Mouse (Mus musculus) E14TG2a.4 (cell line): ENCODE data around the gene Hhipl2.
"Not testable (repeated sequence)": the region's sequence is repeated elsewhere in the genome, so short reads cannot be mapped to it uniquely, and the experiment has no call there.

Source experiments
- H3K27me3 ChIP-seq: 2 replicates; pipeline ENCODE4 v1.6.1; 2014; ENCODE audit warnings: low read length, control low read depth; ENCODE audit not compliant: insufficient read depth
- H3K36me3 ChIP-seq: 2 replicates; pipeline ENCODE4 v1.6.1; 2014; ENCODE audit warnings: low read length, control low read depth; ENCODE audit not compliant: insufficient read depth
- H3K4me1 ChIP-seq: replicated peaks from 2 replicates; pipeline ENCODE4 v1.6.1; 2014; ENCODE audit warnings: low read depth, low read length, control low read depth
- H3K4me3 ChIP-seq: replicated peaks from 2 replicates; pipeline ENCODE4 v1.5.1; 2014; ENCODE audit warnings: mild to moderate bottlenecking, low read length
- H3K9me3 ChIP-seq: 2 replicates; pipeline ENCODE4 v1.6.1; 2014; ENCODE audit warnings: low read length, control low read depth
- CTCF ChIP-seq: conservative IDR thresholded peaks from 2 replicates; pipeline ENCODE4 v1.5.1; 2014; ENCODE audit warnings: low read length
- NANOG ChIP-seq: IDR thresholded peaks from 2 replicates; pipeline ENCODE4 v1.6.1; 2014; ENCODE audit warnings: borderline replicate concordance, low read length, mixed read lengths
- POU5F1 ChIP-seq: IDR thresholded peaks from 2 replicates; pipeline ENCODE4 v1.6.1; 2014; ENCODE audit warnings: low read length, borderline replicate concordance

Hhipl2 gene

DNA sequence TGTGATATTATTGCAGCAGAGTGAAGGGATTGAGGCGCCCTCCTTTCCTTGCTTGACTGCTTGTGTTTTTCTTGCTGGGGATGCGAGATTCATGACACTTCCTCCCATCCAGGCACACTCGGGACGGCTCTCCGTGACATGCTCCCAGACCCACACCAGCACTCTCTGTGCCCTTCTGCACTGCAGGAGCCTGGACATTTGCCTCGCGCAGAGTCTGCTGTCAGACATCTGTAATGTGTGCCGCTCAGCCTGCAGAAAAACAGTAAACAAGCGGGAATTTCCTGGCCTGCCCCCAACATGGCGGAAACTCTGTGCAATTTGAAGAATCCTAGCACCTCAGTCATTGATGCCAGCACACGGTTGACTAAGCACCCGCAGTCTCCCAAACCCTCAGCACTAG, at the start of gene Hhipl2:
Hhipl2 (plus strand) TSS at position 343 of the 400 bp plus-strand sequence.
- TF ChIP-seq POU5F1 (no peak), CTCF (no peak)
- H3K4me1 ChIP-seq: peaks cover 6% of the 10 kb centered on the region; the same call in 1 of the 2 replicates
- no peaks in the 10 kb centered on the region for H3K9me3 ChIP-seq
- no peaks in the 10 kb centered on the region; the same call in 1 of the 2 replicates for H3K27me3 ChIP-seq
- H3K36me3 ChIP-seq: peaks cover 3% of the 10 kb centered on the region; the same call in 1 of the 2 replicates
- H3K4me3 ChIP-seq: peak within 1 kb of the TSS; percentile 46

DNA sequence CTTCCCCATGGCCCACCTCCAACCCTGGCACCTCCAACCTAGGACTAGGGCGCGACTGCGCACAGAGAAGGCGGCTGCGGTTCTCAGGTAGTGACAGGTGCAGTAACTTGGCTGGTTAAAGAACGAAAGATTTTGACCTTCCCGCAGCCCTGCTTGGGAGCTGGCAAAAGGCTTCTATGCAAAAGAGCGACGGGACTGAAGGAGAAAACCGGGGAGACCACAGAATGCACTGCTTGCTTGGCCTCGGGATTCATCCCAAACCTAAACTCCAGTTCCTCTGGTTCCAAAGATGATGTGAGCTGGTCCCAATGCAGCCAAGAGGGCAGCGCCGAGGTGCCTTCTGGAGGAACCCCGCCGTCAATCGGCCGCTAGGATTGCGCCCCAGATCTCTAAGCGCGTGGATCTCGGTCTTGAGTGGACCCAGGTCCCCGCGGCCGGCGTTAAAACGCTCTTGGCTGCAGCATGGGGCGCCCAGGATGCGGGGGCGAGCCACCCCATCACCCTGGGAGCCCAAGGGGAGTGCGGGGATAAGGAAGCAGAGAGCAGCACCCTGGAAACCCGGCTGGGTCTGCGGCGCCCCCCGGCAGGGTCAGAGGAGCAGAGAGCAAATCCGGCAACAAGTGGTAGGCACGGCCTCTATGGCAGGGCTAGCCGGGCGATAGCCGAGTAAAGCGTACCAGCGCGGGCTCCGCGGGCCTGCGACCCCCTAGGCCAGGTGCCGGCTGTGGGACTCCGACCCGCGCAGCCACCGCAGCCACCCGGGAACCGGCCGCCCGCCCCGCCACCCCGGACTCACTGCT, 49.2 kb upstream of the Hhipl2 start:
- TF ChIP-seq NANOG: no peak
- no peak for TF ChIP-seq POU5F1
- no peak for TF ChIP-seq CTCF
- no peaks in the 10 kb centered on the region for H3K9me3 ChIP-seq
- H3K36me3 ChIP-seq: peaks cover 16% of the 10 kb centered on the region
- peaks cover 16% of the 10 kb centered on the region for H3K27me3 ChIP-seq
- peak overlapping the region; percentile 92 for H3K4me3 ChIP-seq
- peaks cover 14% of the 10 kb centered on the region for H3K4me1 ChIP-seq

DNA sequence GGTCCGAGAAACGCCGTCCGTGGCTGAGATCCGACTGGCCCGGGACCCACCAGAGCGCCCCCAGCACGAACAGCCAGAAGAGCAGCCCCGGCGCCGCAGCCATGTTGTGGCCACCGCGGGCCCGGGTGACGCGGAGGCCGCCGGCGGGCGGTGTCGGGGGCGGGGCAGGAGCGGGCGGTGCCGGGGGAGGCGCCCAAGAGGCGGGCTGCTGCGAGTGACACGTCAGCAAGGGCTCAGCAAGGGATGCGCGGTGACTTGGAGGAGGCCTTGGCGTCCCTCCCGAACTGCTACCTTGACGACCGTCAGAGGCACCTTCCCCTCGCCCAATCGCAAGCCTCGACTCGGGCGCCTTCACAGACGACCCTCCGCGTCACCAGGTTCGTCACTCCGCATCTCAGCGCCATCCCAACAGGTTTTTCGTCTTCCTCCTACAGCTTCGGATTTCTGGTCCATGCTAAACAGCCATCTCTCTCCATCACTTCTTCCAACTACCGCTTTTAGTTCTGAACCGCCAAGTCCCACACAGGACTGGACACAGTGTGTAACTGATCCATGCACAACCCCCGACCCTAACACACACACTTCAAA, 48.5 kb upstream of the Hhipl2 start, which contains the start of gene Mia3:
Mia3 (minus strand) TSS at position 127 of the 588 bp plus-strand sequence.
- TF ChIP-seq POU5F1 (no peak), NANOG (no peak), CTCF (no peak)
- H3K9me3 ChIP-seq: peaks cover 1% of the 10 kb centered on the region; the same call in 1 of the 2 replicates
- H3K4me3 ChIP-seq: peak within 1 kb of the TSS; percentile 92
- peaks cover 16% of the 10 kb centered on the region for H3K27me3 ChIP-seq
- H3K4me1 ChIP-seq: peaks cover 14% of the 10 kb centered on the region
- peaks cover 9% of the 10 kb centered on the region for H3K36me3 ChIP-seq

DNA sequence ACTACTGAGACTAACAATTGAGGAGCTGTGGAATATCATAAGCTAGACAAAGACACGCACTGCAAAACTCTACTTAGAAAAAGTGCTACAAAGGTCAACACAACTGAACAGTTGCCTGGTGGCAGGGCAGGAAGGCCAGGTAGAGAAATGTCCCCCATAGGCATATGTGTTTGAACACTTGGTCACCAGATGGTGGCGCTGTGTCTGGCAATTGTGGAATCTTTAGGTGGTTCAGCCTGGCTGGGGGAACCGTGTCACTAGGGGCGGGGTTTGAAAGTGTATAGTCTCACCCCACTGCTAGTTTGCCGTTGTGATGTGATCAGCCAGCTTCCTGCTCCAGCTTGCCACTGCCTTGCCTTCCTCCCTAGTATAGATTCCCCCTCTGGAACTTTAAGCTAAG, 43.3 kb upstream of the Hhipl2 start:
- Histone ChIP-seq H3K4me1 (peaks cover 21% of the 10 kb centered on the region), H3K4me3 (no peak overlapping the region), H3K36me3 (no peaks in the 10 kb centered on the region), H3K9me3 (peaks cover 7% of the 10 kb centered on the region), H3K27me3 (no peaks in the 10 kb centered on the region)
- TF ChIP-seq NANOG (no peak), CTCF (peak; percentile 16; the same call in 1 of the 2 replicates)

DNA sequence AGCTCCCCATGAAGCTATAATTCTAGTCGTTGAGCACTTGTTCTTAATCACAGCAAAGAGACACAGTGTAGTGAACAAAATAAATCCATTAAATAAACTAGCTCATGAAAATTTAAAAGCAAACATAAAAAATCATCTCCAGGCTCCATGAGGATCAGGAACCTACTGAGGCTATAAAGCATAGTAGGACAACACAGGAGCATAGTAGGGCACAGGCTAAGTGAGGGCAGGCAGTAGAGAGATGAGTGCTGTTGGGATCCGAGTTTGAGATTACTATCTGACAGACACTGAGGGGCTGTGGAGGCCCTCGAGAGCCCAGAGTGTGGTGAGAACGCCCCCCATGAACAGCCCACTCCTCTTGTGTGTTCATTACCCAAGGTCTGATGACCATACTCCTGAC, 41.0 kb upstream of the Hhipl2 start:
- TF ChIP-seq NANOG (no peak), CTCF (no peak), POU5F1 (no peak)
- Histone ChIP-seq H3K36me3 (no peaks in the 10 kb centered on the region), H3K9me3 (peaks cover 7% of the 10 kb centered on the region), H3K4me3 (no peak overlapping the region), H3K4me1 (peaks cover 23% of the 10 kb centered on the region), H3K27me3 (no peaks in the 10 kb centered on the region)

DNA sequence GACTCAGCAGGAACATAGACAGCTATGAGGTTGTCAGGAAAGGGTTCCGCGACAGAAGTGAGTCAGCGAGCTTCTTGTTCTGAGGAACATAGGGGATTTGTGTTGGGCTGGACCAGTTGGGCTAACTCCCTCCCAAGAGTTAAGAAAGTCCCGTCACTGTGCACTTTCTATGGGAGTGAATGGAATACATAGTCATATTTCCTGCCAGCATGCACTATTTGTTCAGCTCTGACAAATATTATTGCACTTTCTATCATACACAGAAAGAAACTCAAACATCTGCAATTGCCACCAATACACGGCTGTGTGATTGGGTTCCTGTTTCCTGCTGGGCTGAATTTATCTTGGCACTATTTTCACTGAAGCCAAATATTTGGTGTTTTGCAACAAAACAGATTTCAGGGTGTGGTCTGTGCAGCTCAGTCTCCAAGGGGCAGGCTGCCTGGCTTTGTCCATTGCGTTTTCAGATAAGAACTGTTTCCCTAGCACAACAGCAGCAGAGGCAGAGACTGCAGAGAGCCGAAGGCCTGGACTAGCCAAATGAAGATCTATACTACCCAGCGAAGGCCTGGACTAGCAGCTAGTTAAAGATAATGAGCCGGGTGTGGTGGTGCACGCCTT, 39.6 kb upstream of the Hhipl2 start:
- Histone ChIP-seq H3K9me3 (peaks cover 7% of the 10 kb centered on the region), H3K27me3 (no peaks in the 10 kb centered on the region), H3K4me1 (peaks cover 23% of the 10 kb centered on the region), H3K36me3 (no peaks in the 10 kb centered on the region), H3K4me3 (no peak overlapping the region)
- no peak for TF ChIP-seq POU5F1
- no peak for TF ChIP-seq NANOG
- no peak for TF ChIP-seq CTCF

DNA sequence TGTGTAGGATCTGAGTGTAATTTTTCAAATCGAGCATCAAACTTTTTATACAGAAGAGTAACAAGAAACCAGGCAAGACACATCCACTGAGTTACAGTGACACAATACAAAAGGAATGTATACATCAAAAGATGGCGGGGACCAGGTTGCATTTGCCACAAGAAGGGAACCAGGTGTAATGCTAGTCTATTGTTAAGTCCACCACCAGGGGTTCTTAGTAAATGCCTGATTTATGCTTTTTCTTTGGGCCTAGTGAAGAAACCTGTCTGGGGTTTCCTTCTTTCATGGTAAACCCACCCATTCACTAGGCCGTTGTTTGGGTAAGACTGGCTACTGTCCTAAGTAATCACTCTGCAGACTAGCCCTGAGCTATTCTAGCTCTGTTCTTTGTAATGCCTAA, 38.6 kb upstream of the Hhipl2 start:
- H3K4me1 ChIP-seq: peaks cover 23% of the 10 kb centered on the region
- not testable (repeated sequence) for H3K27me3 ChIP-seq, H3K36me3 ChIP-seq, H3K4me3 ChIP-seq, H3K9me3 ChIP-seq
- TF ChIP-seq NANOG: peak; percentile 41; the same call in 1 of the 2 replicates

DNA sequence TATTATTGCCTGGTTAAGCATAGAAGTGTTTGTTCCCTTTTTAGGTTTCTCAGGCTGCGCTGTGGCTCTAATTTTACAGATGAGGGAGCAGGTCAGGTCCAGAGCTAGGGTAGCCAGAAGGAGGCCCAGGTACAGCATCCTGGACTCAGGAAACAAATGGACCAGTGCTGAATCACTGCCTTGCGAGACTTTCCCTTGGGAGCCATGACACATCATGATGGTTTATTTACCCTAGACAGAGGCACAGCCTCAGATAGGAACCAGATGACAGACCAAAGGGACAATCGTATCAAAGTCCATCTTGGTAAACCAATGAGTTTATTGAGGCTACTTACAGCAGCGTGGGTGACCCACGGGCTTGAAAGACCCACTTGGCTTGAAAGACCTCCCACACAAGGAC, 36.2 kb upstream of the Hhipl2 start:
- no peaks in the 10 kb centered on the region for H3K27me3 ChIP-seq
- H3K4me3 ChIP-seq: no peak overlapping the region
- TF ChIP-seq POU5F1 (no peak), CTCF (no peak), NANOG (no peak)
- H3K36me3 ChIP-seq: no peaks in the 10 kb centered on the region
- H3K4me1 ChIP-seq: peaks cover 23% of the 10 kb centered on the region
- H3K9me3 ChIP-seq: peaks cover 3% of the 10 kb centered on the region
